Mouse (Mus musculus) CH12.LX (cell line): ENCODE data around the gene Cth.

Experiments
- CTCF ChIP-seq, 2 experiments: IDR thresholded peaks in 1 of 2; conservative IDR thresholded peaks in 1 of 2; 2 replicates each; pipeline ENCODE4 v1.5.1; 2011 to 2012; ENCODE audit warnings: low read depth in 2 of 2, low read length in 2 of 2, improper control_type of control experiment in 1 of 2, inconsistent platforms in 1 of 2, mild to moderate bottlenecking in 1 of 2, moderate library complexity in 1 of 2
- EP300 ChIP-seq: IDR thresholded peaks from 2 replicates; pipeline ENCODE4 v1.6.1; 2011; ENCODE audit warnings: low read length, improper control_type of control experiment
- ETS1 ChIP-seq: conservative IDR thresholded peaks from 2 replicates; pipeline ENCODE4 v1.6.1; 2012; ENCODE audit warnings: low read depth, mild to moderate bottlenecking, inconsistent platforms, low read length, improper control_type of control experiment, moderate library complexity
- KAT2A ChIP-seq: IDR thresholded peaks from 2 replicates; pipeline ENCODE4 v1.6.1; 2012; ENCODE audit warnings: low read length, improper control_type of control experiment, inconsistent platforms; ENCODE audit not compliant: insufficient replicate concordance
- MAX ChIP-seq: IDR thresholded peaks from 2 replicates; pipeline ENCODE4 v1.6.1; 2011; ENCODE audit warnings: low read length, improper control_type of control experiment
- MAZ ChIP-seq: IDR thresholded peaks from 2 replicates; pipeline ENCODE4 v1.6.1; 2012; ENCODE audit warnings: low read depth, mild to moderate bottlenecking, inconsistent platforms, low read length, improper control_type of control experiment, moderate library complexity
- POLR2A ChIP-seq: IDR thresholded peaks from 2 replicates; pipeline ENCODE4 v1.6.1; 2011; ENCODE audit warnings: low read depth, mild to moderate bottlenecking, improper control_type of control experiment, low read length
- POLR2AphosphoS2 ChIP-seq: IDR thresholded peaks from 2 replicates; pipeline ENCODE4 v1.6.1; 2011; ENCODE audit warnings: low read depth, low read length, improper control_type of control experiment
- RAD21 ChIP-seq: IDR thresholded peaks from 2 replicates; pipeline ENCODE4 v1.6.1; 2011; ENCODE audit warnings: low read depth, mild to moderate bottlenecking, low read length, improper control_type of control experiment, moderate library complexity
- ZC3H11A ChIP-seq: IDR thresholded peaks from 2 replicates; pipeline ENCODE4 v1.6.1; 2012; ENCODE audit warnings: low read depth, mild to moderate bottlenecking, inconsistent platforms, low read length, improper control_type of control experiment

DNA sequence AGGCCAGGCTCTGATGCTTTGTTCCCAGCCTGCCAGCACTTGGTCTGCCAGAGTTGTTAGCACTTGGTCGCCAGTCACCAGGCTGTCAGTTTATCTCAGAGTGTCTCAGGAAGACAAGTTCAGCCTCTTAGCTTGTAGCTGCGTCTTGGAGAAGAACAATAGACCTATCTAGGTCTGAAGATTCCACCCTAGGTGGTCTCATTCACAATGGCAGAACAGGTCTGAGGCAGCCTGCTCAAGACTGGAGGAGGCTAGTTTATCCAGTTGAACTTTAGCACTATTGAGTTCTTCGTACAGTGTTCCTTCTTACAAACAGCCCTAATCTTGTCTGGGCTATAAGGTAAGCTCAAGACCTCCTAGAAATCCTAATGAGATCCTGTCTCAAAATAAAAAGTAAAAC lies 7.2 kb upstream of the Cth start:
- TF ChIP-seq CTCF (conservative IDR thresholded peaks at IDR 0.05 in 1 of 2, IDR thresholded peaks at IDR 0.05 in 1 of 2; ENCODE audit: low read depth in 2 of 2, low read length in 2 of 2) (no peak), ZC3H11A (no peak), POLR2A (no peak), MAX (no peak), RAD21 (no peak), EP300 (no peak), MAZ (no peak), POLR2AphosphoS2 (no peak), KAT2A (no peak), ETS1 (no peak)
